Mouse (Mus musculus) mammary gland, adult 2 months (tissue): ENCODE results near the gene Ttc41. TPM values are rescaled to one million over a fixed set of nuclear protein-coding genes. Genes with fewer than 3 reads are reported as not detected.

ENCODE experiments used
- polyA plus RNA-seq: library from polyadenylated mRNA; depleted of rRNA; stranded (reverse); fragments of >200 nt; gene quantifications from 2 replicates; pipeline ENCODE4 v1.2.3, GENCODE M21; 2012; ENCODE audit warnings: low replicate concordance; rRNA removed

Gene Ttc41
- polyA plus RNA-seq, result 0.33 and 0.85 TPM in 2 replicates

DNA sequence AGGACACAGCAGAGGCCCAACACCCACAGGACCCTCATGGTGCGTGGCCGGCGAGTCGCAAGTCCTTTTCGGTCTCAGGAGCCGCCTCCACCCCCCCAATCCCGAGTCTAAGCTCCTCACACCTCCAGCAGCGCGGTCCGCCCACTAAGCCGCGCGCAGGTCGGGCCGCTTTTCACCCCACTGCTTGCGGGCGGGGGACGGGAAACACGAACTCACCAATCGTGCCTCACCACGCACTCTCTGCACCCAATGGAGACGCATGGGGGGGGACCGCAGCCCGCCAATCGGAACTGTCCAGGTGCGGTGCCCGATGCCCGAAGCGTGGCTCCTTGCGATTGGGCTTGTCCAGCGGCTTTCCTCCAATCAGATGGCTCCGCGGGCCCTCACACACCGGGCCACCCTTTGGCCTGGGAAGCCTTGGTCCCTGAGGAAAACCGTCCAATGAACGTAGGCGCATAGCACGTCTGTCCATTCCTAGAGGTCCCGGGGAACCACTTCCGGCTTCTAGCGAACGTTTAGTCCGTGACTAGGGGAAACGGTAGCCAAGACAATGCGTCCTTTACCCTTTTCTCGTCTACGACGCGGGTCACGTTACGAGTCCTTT, at the start of gene Ttc41, which contains the start of gene Hsp90b1:
Ttc41 (plus strand) TSS at position 494 of the 604 bp plus-strand sequence.
Hsp90b1 (minus strand) TSS at position 192 of the 604 bp plus-strand sequence.

DNA sequence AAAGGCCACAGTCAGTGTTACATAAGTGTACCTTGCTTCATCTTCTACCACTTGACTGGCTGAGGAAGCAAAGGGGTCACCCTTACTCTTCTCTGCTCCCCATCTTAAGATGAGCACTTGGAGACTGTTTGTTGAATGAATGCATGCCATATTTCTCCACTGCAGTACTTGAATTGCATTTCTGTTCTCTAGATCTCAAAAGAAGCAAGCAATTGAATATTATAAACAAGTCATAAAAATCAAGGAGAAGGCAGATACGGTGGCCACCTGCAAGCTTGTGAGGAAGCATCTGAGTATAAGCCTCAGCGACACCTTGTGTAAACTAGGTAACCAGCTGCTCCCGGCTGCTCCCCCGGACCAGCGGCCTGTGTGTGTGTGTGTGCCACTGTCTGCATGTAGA, 58.1 kb downstream of the Ttc41 start, which contains the start of gene Gm49358:
Gm49358 (plus strand) TSS at position 301 of the 400 bp plus-strand sequence.

DNA sequence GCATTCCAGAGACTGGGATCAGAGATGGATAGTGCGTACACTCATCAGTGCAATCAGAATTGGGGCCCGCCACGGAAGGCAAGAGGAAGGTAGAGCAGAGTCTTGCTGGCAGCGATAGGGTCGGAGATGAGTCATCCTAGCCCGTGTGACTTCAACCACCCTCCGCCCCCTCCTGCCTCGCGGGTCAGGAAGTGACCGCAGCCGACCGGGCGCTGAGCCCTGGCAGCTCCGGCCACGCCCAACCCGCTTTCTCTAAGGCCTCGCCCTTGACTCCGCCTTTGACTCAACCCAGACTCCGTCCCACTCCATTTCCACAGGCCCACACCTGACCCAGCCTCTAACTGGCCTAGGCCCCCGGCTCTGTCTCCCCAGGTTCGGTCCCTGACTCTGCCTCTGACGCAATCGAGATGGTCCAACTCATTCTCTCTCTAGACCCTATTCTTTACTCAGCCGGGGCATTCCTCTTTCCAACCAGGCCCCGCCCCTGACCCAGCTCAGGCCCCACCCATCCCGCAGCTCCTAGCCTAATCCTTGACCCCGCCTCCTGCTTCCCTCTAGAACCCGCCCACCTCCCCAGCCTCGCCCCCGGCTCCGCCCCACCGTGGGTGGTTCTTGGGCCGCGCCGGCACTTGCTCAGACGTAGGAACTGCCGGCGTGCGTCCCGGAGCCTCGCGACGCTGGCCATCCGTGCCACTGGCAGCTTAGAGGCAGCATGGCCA, 72.9 kb downstream of the Ttc41 start, which contains the start of gene Nt5dc3:
Nt5dc3 (plus strand) TSS at position 608 of the 719 bp plus-strand sequence.

Other genes starting within 250 kb of the Ttc41 start
- 0.59 and 0.66 TPM in 2 replicates for gene Syn3, start 206.9 kb upstream of the Ttc41 start, polyA plus RNA-seq
- gene Hsp90b1, start 302 bp upstream of the Ttc41 start, polyA plus RNA-seq, result 19.7 and 43.5 TPM in 2 replicates
- not detected in 2 replicates for gene Gm49358, start 58.2 kb downstream of the Ttc41 start, polyA plus RNA-seq
- gene Nt5dc3, start 73.2 kb downstream of the Ttc41 start, polyA plus RNA-seq, result 6.1 and 11.8 TPM in 2 replicates